Mouse (Mus musculus) left cerebral cortex, adult 9 months (tissue): ENCODE data around the gene Ccdc171.

Source experiments
- DNase-seq, 2 experiments: peaks; one replicate each; pipeline ENCODE4 v3.0.0; 2022; ENCODE audit warnings: low spot score in 2 of 2

Gene Ccdc171

DNA sequence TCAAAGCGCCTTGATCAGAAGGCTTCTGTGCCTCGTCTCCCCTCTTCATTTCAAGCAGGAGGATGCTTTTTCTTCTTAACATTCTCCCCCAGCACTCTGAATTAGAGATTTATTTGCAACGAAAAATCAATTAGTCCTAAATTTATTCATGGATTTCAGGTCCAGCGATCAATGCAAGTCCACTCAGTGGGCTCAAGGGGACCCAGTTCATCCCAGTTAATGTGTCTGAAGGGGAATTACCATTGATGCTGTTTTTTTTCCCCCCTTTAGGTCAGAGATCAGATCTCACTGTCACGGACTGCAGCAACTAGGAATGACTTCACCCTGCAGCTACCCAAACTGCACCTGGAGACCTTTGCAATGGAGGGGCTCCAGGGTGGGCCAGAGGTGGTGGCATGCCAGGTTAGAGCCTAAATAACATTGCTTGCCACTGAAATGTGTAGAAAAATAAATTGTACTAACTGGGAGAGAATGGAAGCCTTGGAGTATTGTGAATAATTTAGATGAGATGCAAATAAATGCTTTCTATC is 269.6 kb downstream of the Ccdc171 start:
- no peak for DNase-seq

- no peak for DNase-seq
Observed at GRCm38 (mm10) chr4:83797976-83798375, 272.6 kb downstream of the Ccdc171 start.

DNA sequence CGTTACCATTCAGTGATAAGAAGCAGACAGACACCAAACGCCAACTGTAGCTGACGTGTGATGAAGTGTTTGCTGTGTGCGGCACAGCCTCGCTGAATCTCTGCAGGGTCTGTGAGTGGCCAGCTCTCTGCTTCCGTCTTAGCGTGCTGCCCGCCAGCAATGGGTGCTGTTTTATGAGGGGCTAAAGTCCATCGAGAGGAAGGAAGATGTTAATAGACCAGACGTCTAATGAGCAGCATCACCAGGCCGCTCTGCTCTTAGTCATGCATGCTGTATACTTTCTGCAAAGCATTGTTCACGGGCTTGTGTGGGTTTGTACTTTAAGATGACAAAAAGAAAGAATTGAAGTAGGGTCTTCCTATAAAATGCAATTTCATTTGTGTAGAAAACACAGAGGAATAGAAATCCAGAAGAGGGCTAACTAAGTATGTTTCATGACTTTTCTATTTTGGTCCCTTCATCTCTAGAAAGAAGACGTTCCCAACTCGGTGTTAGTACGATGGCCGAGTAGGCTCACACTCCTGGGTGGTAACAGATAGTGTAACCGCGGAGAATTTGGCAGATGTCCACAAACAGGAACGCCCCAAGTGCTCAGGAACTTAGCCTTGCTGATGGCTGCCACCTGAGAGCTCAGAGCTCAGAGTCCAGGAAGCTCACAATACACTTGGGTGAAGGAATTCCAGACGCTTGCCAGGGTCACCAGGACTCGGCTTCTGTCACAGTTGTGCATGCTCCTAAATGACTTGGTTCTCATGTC is 273.5 kb downstream of the Ccdc171 start:
- DNase-seq: no peak

- no peak for DNase-seq
Observed at GRCm38 (mm10) chr4:83800402-83800801, 275.1 kb downstream of the Ccdc171 start.

GRCm38 (mm10) chr4:83816925-83817324 is 291.6 kb downstream of the Ccdc171 start:
- DNase-seq: no peak

GRCm38 (mm10) chr4:83829718-83830459 is 304.5 kb downstream of the Ccdc171 start:
- DNase-seq: no peak

DNA sequence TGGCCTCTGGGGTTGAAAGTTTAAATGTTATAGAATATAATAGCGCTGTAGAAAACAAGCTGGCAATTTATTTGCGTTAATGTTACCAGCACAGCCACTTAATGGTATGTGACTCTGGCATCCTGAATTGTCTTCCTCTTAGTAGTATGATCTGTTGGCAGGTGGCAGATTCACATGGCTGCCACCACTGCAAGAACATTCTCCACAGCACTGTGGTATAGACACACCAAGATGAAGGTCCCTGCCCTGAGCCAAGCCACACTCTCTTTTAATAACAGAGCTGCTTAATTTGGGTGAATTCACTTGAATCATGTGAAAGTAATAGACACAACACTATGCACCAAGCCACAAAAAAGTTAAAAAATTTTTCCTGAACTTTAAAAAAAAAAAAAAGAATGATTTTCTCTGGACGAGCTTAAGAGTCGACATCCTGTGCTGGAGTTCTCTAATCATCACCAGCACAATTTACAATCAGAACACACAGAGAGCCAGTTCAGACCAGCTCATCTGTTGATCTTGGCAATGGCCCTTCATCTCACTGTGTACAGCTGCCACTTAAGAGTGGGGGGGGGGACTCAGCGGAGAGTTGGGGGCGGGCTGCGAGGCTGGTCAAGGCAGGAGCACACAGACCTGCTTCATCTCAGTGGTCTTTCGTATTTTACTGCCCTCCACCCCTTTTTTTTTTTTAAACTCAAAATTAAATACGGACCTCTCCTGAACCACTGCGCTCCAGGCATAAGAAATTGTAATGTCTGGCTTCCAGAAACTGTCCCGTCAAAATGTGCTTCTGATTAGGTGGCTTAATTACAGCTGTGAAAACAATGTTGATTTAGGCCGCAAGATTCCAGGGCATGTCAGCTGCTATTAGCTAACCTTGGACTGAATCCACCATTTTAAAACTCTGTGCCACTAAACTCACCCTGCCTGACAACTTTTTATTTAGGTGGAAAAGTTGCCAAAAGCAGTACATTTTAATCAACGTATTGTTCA is 305.8 kb downstream of the Ccdc171 start:
- DNase-seq: no peak

DNA sequence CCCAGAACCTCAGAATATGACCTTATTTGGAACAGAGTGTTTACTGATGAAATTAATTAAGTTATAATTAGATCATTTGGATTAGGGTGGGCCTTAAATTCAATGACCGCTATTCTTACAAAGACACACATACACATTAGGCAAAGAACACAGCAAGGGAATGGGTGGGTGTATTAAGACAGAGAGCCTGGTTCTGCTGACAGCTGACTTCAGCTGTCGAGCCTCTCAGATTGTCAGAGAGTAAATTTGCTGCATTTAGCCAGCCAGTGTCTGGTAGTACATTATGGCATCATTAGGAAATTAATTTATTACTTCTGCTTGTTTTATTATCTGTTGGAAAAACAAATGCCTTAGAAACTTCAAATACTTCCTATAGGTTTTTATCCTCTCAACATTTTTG is 313.7 kb downstream of the Ccdc171 start:
- no peak for DNase-seq

GRCm38 (mm10) chr4:83846304-83846703 is 321.0 kb downstream of the Ccdc171 start:
- no peak for DNase-seq

- no peak for DNase-seq
Observed at GRCm38 (mm10) chr4:83853885-83854284, 328.5 kb downstream of the Ccdc171 start.

DNA sequence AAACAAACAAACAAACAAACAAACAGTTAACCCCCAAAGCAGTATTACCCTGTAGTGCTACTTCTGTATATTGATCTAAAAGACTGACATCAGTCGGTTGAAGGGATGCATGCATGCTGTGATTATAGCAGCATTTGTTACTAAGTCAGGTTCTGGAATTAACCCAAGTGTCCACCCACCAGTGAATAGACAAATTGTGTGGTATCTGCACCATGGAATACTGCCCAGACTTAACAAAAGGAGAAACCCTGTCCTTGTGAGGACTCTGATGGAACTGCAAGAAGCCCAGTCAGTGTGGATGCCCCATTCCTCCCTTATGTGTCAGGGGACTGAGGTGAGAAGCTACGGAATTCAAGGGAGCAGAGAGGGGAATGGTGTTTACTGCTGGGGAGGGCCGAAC is 336.4 kb downstream of the Ccdc171 start:
- DNase-seq: no peak

- DNase-seq: no peak
Observed at GRCm38 (mm10) chr4:83862295-83862694, 336.9 kb downstream of the Ccdc171 start.

- no peak for DNase-seq
Observed at GRCm38 (mm10) chr4:83876600-83876999, 351.3 kb downstream of the Ccdc171 start.

DNA sequence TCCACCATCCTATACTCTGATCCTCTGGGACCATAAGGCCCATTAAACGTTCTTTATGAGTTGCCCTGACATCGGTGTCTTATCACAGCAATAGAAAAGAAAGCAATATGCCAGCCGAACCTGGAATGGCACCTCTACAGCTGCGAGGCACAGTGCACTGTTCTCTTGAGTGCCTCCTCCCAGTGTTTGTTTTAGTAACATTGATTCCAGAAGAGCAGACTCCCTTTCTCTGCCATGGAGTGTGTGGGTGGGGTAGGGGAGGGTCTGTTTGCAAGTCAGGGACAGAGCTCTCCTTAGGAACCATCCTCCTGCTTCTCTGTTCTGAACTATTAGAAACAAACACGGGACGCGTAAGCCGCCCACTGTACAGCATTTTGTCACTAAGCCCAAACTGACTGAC is 352.9 kb downstream of the Ccdc171 start:
- no peak for DNase-seq

GRCm38 (mm10) chr4:83888459-83889054 is 363.2 kb downstream of the Ccdc171 start:
- no peak for DNase-seq

DNA sequence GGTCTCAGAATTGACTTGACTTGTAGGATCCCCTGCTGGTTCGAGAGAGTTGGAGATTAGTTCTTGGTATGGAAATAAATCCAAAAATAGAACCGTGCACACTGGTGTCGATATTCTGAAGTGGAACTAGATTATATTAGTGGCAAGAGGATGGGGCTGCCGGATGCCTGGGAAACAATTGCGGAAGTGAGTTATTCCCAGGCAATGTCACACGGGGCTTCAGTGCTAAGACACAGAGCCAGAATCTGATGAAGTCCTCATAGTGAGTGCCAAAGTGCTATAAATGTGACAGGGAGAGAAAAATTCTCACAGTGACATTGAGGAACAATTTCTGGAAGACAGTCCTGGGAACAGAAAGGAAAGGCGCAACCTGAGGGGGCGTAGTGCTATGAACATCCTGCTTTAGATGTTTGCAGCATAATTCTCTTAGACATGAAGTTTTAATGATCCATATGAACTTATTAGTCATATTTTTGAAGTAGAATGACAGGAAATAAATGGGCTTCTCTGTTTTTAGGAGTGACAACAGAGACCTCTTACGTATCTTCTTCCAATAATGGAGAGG is 376.8 kb downstream of the Ccdc171 start:
- DNase-seq: no peak
